Mouse (Mus musculus): ENCODE results near the gene Ccin.
A peak's percentile ranks its signal among the peaks of the same experiment; 100 is the strongest.

Ccin gene

GRCm38 (mm10) chr4:43974914-43975616 lies 8.2 kb upstream of the Ccin start:
- peak; percentile 61 for DNase-seq (ENCODE audit: low read depth)

- DNase-seq (ENCODE audit: low read depth), result no peak
Observed at GRCm38 (mm10) chr4:43976223-43976740, 7.0 kb upstream of the Ccin start.

- DNase-seq (ENCODE audit: low read depth), result no peak
Observed at GRCm38 (mm10) chr4:43978521-43979443, 4.5 kb upstream of the Ccin start.

DNA sequence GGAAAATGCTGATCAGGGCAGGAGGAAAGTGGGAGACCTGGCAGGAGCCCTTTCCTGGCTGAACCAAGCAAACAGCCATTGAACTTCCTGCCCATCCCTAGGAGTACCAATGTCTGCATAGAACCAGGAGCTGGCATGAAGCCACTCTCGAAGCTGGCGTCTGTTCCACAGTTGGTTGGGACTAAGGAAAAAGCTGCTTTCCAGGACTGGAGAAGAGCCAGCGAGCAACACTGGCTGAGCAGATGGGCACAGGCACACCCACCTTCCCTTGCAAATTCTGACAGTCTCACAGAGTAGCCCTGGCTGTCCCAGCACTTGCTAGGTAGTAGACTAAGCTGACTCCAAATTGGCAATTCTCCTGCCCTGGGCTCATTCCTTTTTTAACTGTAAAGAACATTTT lies 3.5 kb upstream of the Ccin start:
- DNase-seq (ENCODE audit: low read depth), result no peak

- DNase-seq (ENCODE audit: low read depth), result no peak
Observed at GRCm38 (mm10) chr4:43980236-43980635, 3.0 kb upstream of the Ccin start.

GRCm38 (mm10) chr4:43980846-43981245 lies 2.4 kb upstream of the Ccin start:
- DNase-seq (ENCODE audit: low read depth), result no peak

- DNase-seq (ENCODE audit: low read depth), result no peak
Observed at GRCm38 (mm10) chr4:43981251-43981650, 2.0 kb upstream of the Ccin start.

DNA sequence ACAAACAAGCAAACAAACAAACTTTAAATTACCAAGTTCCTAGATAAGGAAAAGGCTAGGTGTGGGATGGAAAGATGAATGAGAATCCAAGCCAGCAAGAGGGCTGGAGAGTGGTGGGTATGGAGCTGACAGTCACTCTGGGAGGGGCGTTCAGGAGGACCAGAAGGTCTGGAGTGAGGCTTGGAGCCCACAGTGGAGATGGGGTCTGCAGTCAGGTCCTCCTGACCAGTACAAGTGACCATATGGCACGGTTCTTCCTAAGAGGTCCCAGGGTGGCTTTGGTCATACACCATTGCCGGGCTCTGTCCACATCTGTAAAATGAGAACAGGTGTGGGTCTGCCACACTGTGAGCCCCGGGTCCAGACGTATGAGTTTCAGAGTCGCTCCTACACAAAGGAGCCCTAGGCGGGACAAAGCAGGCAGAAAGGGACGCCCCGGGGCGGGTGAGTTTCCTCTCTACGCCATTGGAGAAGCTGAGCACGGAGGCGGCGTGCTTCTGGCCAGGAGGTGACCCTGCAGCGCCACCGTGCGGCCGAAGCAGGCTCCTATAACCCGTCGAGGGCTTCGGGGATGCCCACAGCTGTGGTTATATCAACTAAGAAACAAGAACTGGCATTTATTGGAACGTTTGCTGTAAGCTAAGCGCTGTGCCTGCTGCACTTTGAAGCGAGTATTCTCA lies 1.1 kb upstream of the Ccin start:
- peak; percentile 92 for DNase-seq (ENCODE audit: low read depth)

DNA sequence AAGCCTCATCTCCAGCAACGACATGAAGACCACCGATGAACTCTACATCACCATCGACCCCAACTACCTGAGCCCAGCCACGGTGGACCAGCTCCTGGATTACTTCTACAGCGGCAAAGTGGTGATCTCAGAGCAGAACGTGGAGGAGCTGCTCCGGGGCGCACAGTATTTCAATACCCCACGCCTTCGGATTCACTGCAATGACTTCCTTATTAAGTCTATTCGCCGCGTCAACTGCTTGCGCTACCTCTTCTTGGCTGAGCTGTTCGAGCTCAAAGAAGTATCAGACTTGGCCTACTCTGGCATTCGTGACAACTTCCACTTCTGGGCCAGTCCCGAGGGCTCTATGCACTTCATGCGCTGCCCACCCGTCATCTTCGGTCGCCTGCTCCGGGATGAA lies 473 bp downstream of the Ccin start:
- DNase-seq (ENCODE audit: low read depth), result no peak

DNA sequence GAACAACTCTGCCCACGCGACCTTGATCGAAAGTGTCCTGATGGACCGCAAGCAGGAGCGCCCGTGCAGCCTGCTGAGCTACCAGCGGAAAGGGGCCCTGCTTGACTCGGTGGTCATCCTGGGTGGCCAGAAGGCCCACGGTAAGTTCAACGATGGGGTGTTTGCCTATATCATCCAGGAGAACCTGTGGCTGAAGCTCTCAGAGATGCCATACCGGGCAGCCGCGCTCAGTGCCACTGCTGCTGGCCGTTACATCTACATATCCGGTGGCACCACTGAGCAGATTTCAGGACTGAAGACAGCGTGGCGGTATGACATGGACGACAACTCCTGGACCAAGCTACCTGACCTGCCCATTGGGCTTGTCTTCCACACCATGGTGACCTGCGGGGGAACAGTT lies 1.0 kb downstream of the Ccin start:
- DNase-seq (ENCODE audit: low read depth), result no peak

DNA sequence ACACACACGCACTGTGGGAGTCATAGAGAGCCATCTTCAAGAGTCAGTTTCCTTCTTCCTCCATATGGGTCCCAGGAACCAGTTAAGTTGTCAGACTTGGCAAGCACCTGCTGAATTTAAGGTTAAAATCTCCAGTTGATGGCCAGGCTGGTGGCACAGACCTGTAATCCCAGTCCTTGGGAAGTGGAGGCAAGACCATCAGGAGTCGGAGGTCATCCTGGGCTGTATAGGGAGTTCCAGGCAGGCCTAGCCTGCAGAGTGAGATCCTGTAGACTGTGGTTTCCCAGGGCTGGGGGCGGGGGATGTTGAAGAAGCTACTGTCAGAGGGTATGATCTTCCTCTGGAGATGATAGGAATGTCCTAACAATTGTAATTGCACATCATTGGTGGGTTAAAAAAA lies 5.7 kb downstream of the Ccin start:
- DNase-seq (ENCODE audit: low read depth), result no peak

DNA sequence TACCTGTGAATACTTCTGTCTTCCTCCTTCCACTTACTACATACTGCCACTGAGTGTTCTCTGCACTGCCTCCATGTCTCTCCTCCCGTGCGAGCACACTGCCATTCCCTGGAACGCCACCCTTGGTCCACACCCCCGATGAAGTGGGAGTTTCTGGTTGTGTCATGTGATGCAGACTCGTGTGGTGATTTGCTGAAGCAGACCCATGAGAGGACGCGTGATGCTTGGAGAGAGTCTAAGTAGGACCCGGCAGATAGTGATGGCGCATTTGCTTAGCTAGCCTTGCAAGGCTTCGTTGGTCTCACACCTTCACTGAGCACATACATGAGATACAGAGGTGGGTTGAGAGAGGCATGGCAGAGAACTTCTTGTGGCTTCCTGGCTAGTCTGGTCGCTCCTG lies 9.8 kb downstream of the Ccin start:
- DNase-seq (ENCODE audit: low read depth), result no peak

GRCm38 (mm10) chr4:43994342-43994741 lies 11.1 kb downstream of the Ccin start:
- DNase-seq (ENCODE audit: low read depth), result no peak

- no peak for DNase-seq (ENCODE audit: low read depth)
Observed at GRCm38 (mm10) chr4:44003622-44004021, 20.3 kb downstream of the Ccin start.

- no peak for DNase-seq (ENCODE audit: low read depth)
Observed at GRCm38 (mm10) chr4:44004126-44004525, 20.8 kb downstream of the Ccin start, which contains the start of gene Clta. Gene Clta (plus strand): TSS chr4:44004452.

DNA sequence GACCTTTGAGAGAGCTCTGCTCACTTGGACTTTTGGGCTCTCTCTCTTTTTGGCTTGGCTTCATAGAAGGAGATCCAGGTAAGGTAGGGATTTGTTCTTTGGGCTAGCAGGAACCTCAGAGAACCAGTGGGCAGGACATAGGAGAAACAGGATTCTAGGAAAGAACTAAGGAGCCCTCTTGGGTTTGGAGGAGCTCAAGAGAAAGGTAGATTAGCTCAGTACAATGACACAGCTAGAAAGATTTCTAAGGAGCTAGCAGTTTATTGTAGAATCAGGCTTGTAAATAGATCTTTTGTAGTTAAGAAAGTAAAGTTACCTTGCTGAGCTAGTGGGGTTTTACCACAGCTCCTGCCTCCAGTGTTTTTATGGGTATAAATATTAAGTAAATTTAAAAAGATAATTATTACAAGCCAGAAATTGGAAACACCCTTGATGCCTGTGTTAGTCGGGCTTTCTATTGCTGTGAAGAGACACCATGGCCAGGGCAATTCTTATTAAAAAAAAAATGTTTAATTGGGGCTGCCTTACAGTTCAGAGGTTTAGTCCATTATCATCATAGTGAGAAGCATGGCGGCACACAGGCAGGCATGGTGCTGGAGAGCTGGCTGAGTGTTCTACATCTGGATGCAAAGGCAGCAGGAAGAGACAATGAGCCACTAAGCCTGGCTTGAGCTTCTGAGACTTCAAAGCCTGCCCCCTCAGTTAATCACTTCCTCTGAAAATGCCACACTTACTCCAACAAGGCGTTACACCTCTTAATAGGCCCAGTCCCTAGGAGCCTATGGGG lies 21.5 kb downstream of the Ccin start:
- no peak for DNase-seq (ENCODE audit: low read depth)

- DNase-seq (ENCODE audit: low read depth), result peak; percentile 49
Observed at GRCm38 (mm10) chr4:44010176-44010575, 26.9 kb downstream of the Ccin start.

- DNase-seq (ENCODE audit: low read depth), result no peak
Observed at GRCm38 (mm10) chr4:44010893-44011292, 27.6 kb downstream of the Ccin start.

- peak; percentile 56 for DNase-seq (ENCODE audit: low read depth)
Observed at GRCm38 (mm10) chr4:44011799-44012198, 28.5 kb downstream of the Ccin start.

DNA sequence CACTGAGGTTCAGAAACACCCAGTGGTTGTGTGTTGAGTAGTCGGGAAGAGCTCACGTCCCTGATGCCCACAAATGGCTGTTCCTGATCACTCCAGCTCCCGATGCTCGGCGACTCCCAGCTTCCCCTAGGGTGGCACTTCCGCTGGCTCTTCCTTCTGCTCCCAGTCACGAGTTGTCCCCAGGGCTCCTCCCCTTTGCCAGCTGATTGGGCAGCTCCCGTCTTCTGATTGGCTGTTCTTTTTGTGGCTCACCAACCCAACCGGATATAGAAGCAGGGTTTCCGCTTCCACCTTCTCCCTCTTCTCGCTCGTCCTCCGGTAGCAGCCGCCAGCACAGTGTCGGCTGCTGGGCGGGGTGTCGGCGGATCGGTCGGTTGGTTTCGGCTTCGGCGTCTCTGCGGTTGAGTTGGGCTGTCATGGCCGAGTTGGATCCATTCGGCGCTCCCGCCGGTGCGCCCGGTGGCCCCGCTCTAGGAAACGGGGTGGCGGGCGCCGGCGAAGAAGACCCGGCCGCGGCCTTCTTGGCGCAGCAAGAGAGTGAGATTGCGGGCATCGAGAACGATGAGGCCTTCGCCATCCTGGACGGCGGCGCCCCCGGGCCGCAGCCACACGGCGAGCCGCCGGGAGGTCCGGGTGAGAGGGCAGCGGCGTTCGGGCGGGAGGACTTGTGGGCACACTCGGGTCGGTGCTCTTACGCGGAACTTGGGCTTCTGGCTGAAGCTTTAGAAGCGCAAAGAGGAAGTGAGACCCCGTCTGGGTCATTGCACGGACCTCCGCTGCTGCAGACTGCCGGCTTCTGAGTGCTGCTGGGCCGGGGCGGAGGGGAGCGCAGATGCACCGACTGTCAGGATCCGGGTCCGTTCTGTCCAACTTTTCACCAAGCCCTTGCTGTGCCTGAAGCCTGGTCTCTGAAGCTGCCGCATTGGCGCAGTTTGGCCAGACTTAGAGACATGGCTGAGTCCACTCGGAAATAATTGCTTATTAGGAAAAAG lies 29.4 kb downstream of the Ccin start:
- peak; percentile 98 for DNase-seq (ENCODE audit: low read depth)
